Mouse (Mus musculus): ENCODE measurements at regions not wholly inside any gene's neighbourhood (a gene's known extent, or its start where the extent isn't known, plus 50 kb on each side); places are given as distances from the start of the nearest gene placed in this dataset.
A peak's percentile ranks its signal among the peaks of the same experiment; 100 is the strongest.

DNA sequence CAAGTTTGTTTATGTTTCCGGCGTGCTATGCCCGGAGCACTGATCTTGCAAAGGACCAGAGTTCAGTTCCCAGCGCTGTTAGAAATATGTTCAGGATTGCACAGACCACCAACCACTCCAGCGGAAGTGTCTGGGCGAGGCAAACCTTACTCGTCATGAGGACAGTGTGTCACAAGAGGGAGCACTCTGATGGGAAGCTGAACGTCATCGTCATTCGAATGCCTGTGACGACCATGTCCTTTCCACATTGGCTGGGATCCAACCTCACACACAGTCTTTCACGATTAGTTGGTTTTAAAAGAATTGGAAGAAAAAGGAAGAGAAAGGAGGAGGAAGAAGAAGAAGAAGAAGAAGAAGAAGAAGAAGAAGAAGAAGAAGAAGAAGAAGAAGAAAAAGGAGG is 326.5 kb upstream of the Rtl1 start:
- H3K27me3 ChIP-seq: no peaks in the 10 kb centered on the region; the same call in 1 of the 2 replicates
- ATAC-seq (ENCODE audit: insufficient number of reproducible peaks, insufficient read depth, low FRiP score, low TSS enrichment, low read depth): no peak
- H3K4me1 ChIP-seq: no peaks in the 10 kb centered on the region
- H3K4me3 ChIP-seq: no peak overlapping the region
- H3K36me3 ChIP-seq: no peaks in the 10 kb centered on the region
- no peak overlapping the region for H3K27ac ChIP-seq
- H3K9ac ChIP-seq: no peak overlapping the region
- H3K4me2 ChIP-seq: no peak overlapping the region
- WGBS: 56% methylated on average over 12 of the region's 12 CpGs
- no peaks in the 10 kb centered on the region for H3K9me3 ChIP-seq

DNA sequence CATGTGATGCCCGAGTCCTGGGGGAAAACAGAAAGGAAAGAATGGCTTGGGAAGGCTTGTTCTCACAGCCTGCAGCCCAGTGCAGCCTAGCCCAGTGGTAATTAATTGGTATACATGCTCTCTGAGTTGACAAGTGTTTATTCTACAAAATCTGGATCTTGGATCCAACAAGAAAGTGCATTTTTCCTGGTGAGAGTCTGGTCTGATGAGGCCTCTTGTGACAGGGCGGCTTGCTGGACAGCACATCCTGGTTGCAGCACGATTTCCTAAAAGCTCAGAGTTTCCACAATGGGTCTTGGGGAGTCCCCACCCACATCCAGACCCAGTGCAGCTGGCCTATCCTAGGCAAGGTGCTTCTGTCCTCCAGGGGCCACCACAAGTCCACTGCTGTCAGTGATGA is 332.7 kb upstream of the Dio3 start:
- Histone ChIP-seq H3K4me2 (no peak overlapping the region), H3K27me3 (peaks cover 19% of the 10 kb centered on the region), H3K4me1 (peaks cover 28% of the 10 kb centered on the region), H3K36me3 (no peaks in the 10 kb centered on the region), H3K4me3 (no peak overlapping the region), H3K9me3 (no peaks in the 10 kb centered on the region), H3K27ac (no peak overlapping the region), H3K9ac (no peak overlapping the region)
- no peak for ATAC-seq (ENCODE audit: insufficient number of reproducible peaks, insufficient read depth, low FRiP score, low TSS enrichment, low read depth)
- WGBS: 82% methylated on average over 3 of the region's 3 CpGs

DNA sequence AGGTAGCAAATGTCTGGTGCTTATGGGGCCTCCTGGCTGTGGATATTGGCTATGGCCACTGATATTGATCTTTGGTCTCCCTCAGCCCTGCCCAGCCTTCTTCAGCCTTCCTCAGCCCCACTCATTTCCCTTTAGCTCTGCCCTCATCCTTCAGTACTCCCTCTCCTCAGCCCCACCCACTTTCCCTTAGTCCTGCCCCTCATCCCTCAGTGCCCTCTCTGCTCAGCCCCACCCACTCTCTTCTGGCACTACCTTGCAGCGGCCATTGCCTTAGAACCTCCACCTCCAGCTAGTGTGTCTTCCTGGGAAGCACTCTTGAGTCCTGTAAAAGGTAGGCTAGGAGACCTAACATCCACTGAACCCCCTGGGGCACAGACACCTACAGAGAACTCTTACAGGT is 331.9 kb upstream of the Dio3 start:
- H3K27me3 ChIP-seq: peaks cover 21% of the 10 kb centered on the region
- H3K36me3 ChIP-seq: no peaks in the 10 kb centered on the region
- WGBS: 43% methylated on average over 1 of the region's 1 CpGs
- peaks cover 33% of the 10 kb centered on the region for H3K4me1 ChIP-seq
- H3K9me3 ChIP-seq: no peaks in the 10 kb centered on the region
- H3K9ac ChIP-seq: no peak overlapping the region
- no peak overlapping the region for H3K27ac ChIP-seq
- H3K4me2 ChIP-seq: no peak overlapping the region
- H3K4me3 ChIP-seq: no peak overlapping the region
- ATAC-seq (ENCODE audit: insufficient number of reproducible peaks, insufficient read depth, low FRiP score, low TSS enrichment, low read depth): no peak

GRCm38 (mm10) chr12:109947886-109948433 is 330.9 kb upstream of the Dio3 start:
- H3K27ac ChIP-seq: no peak overlapping the region
- H3K9ac ChIP-seq: no peak overlapping the region
- H3K36me3 ChIP-seq: no peaks in the 10 kb centered on the region
- ATAC-seq (ENCODE audit: insufficient number of reproducible peaks, insufficient read depth, low FRiP score, low TSS enrichment, low read depth): no peak
- H3K9me3 ChIP-seq: no peaks in the 10 kb centered on the region
- H3K4me3 ChIP-seq: no peak overlapping the region
- 33% methylated on average over 7 of the region's 7 CpGs for WGBS
- no peak overlapping the region for H3K4me2 ChIP-seq
- H3K4me1 ChIP-seq: peaks cover 37% of the 10 kb centered on the region
- H3K27me3 ChIP-seq: peaks cover 21% of the 10 kb centered on the region

- WGBS: 20% methylated on average over 16 of the region's 16 CpGs
- H3K27me3 ChIP-seq: peaks cover 21% of the 10 kb centered on the region
- no peak overlapping the region for H3K4me2 ChIP-seq
- no peak overlapping the region for H3K9ac ChIP-seq
- no peaks in the 10 kb centered on the region for H3K9me3 ChIP-seq
- H3K36me3 ChIP-seq: no peaks in the 10 kb centered on the region
- H3K4me3 ChIP-seq: no peak overlapping the region
- no peak overlapping the region for H3K27ac ChIP-seq
- peak; percentile 35; the same call in 1 of the 2 replicates for ATAC-seq (ENCODE audit: insufficient number of reproducible peaks, insufficient read depth, low FRiP score, low TSS enrichment, low read depth)
- peaks cover 37% of the 10 kb centered on the region for H3K4me1 ChIP-seq
Measured at GRCm38 (mm10) chr12:109948434-109948984, 330.4 kb upstream of the Dio3 start.

DNA sequence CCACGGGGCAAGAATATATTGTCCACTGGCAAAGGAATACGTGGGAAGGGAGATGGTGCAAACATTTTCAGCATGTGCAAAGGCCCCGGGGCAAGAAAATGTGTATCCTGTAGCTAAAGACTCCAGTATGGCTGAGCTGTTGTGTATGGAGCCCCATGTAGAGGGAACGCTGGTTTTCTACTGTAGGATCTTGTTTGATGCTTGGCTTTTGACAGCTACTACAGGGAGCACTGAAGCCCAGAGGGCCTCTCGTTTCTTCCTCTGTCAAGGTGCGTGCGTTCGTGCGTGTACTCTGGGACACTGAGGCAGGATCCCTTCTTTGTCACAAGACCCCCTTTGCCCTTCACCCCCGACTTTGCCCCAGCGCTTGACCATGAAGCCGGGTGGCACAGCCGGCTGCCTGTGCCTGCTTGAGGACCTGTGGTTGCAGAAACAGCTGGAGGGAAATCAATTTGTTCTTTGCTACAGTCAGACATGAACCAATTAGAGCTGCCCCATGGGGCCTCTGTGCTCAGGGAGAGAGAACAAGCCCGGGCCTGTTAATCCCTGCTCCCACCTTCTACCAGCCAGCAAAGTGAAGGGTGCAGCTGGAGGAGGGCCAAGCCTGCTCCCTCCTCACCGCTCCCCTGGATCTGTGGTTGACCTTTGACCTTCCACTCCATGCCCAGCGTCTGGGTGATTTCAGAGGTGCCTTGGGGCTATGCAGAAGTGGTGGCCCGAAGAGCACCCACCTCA is 329.5 kb upstream of the Dio3 start:
- H3K36me3 ChIP-seq: no peaks in the 10 kb centered on the region
- no peak overlapping the region; the same call in 1 of the 2 replicates for H3K4me2 ChIP-seq
- H3K27ac ChIP-seq: no peak overlapping the region
- no peak for ATAC-seq (ENCODE audit: insufficient number of reproducible peaks, insufficient read depth, low FRiP score, low TSS enrichment, low read depth)
- no peak overlapping the region for H3K9ac ChIP-seq
- no peaks in the 10 kb centered on the region for H3K9me3 ChIP-seq
- no peak overlapping the region for H3K4me3 ChIP-seq
- peaks cover 37% of the 10 kb centered on the region for H3K4me1 ChIP-seq
- WGBS: 48% methylated on average over 17 of the region's 17 CpGs
- H3K27me3 ChIP-seq: peaks cover 21% of the 10 kb centered on the region

DNA sequence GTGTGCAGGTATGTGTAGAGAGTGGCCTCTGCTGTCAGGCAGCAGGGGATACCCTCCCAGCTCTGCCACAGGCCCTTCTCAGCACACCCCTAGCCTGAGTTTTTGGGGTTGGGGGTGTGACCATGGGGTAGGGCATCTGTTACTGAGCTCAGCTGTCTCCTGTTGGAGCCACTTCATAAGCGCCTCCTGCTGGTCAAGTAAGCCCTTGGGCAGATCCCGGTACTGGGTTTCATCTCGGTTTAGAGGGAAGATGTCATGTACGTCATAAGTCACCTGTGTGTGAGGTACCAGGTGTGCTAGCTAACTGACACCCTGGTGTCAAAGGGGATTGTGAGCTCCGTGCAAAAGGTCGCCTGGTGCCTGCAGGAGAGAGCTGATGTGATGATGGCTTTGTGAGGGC is 328.2 kb upstream of the Dio3 start:
- no peak for ATAC-seq (ENCODE audit: insufficient number of reproducible peaks, insufficient read depth, low FRiP score, low TSS enrichment, low read depth)
- Histone ChIP-seq H3K4me2 (no peak overlapping the region), H3K27me3 (peaks cover 21% of the 10 kb centered on the region), H3K4me3 (no peak overlapping the region), H3K9me3 (no peaks in the 10 kb centered on the region), H3K36me3 (no peaks in the 10 kb centered on the region), H3K4me1 (peaks cover 37% of the 10 kb centered on the region), H3K9ac (no peak overlapping the region), H3K27ac (no peak overlapping the region)
- 36% methylated on average over 6 of the region's 6 CpGs for WGBS

DNA sequence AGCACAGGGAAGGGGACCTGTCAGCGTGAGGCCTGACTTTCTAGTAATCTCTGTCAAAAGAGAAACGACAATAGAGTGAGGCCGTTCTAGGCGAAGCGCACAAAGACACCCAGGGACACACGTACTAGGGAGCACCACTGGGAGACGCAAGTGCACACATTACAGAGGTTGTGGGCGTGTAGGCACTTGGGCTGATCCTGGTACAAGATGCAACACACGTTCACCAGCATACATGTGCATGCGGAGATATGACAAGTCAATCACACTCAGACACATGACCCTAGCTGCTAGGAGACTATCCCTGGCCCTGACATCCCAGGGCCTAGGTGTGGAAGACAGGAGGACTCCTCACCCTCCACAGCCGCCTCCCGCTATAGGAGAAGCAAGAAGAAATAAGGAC is 327.4 kb upstream of the Dio3 start:
- ATAC-seq (ENCODE audit: insufficient number of reproducible peaks, insufficient read depth, low FRiP score, low TSS enrichment, low read depth): no peak
- Histone ChIP-seq H3K9me3 (no peaks in the 10 kb centered on the region), H3K9ac (no peak overlapping the region), H3K4me3 (no peak overlapping the region), H3K36me3 (no peaks in the 10 kb centered on the region), H3K4me1 (peaks cover 37% of the 10 kb centered on the region), H3K4me2 (no peak overlapping the region), H3K27me3 (peaks cover 21% of the 10 kb centered on the region), H3K27ac (no peak overlapping the region)
- 91% methylated on average over 12 of the region's 12 CpGs for WGBS

GRCm38 (mm10) chr12:109951884-109952456 is 326.9 kb upstream of the Dio3 start:
- WGBS: 89% methylated on average over 10 of the region's 10 CpGs
- Histone ChIP-seq H3K9ac (no peak overlapping the region), H3K36me3 (no peaks in the 10 kb centered on the region), H3K27me3 (peaks cover 18% of the 10 kb centered on the region; the same call in 1 of the 2 replicates), H3K27ac (no peak overlapping the region), H3K4me2 (no peak overlapping the region), H3K4me1 (peaks cover 37% of the 10 kb centered on the region), H3K9me3 (no peaks in the 10 kb centered on the region), H3K4me3 (no peak overlapping the region)
- no peak for ATAC-seq (ENCODE audit: insufficient number of reproducible peaks, insufficient read depth, low FRiP score, low TSS enrichment, low read depth)

DNA sequence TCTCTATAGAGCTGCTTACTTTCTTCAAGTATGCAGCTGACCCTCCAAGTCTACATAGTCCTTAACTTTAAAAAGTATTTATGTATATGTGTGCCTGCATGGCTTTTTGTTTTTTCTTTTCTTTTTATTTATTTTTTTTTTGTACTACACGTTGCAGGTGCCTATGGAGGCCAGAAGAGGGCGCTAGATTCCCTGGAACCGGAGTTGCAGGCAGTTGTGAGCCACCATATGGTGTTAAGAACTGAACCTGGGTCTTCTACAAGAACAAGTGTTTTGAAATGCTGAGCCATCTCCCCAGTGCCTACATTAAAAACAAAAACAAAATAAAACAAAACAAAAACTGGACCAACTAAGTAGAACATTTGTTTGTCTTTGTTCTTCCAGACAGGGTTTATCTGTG is 325.9 kb upstream of the Dio3 start:
- H3K9ac ChIP-seq: no peak overlapping the region
- no peak overlapping the region for H3K4me3 ChIP-seq
- H3K27ac ChIP-seq: no peak overlapping the region
- peaks cover 8% of the 10 kb centered on the region; the same call in 1 of the 2 replicates for H3K27me3 ChIP-seq
- peaks cover 37% of the 10 kb centered on the region for H3K4me1 ChIP-seq
- no peak overlapping the region for H3K4me2 ChIP-seq
- H3K9me3 ChIP-seq: no peaks in the 10 kb centered on the region
- no peak for ATAC-seq (ENCODE audit: insufficient number of reproducible peaks, insufficient read depth, low FRiP score, low TSS enrichment, low read depth)
- no peaks in the 10 kb centered on the region for H3K36me3 ChIP-seq
- WGBS: 63% methylated on average over 3 of the region's 3 CpGs

DNA sequence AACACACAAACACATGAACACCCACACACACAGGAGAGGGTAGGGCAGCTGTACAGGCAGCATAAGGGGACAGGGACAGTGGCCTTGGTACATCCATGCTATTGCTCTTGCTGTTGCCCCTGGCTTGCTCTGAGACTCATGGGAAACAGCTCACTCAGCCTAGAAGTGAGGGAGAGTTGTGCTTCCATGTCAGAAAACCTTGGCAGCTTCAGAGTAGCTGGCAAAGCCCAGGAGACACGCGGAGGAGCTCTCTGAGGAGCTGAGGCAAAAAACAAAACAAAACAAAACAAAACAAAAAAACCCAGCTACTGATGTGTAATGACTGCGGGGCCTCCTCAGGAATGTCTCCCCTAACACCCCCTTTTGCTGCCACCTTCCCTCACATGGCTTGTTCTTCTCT is 321.6 kb upstream of the Dio3 start:
- WGBS: 78% methylated on average over 3 of the region's 3 CpGs
- Histone ChIP-seq H3K27me3 (peaks cover 10% of the 10 kb centered on the region), H3K4me2 (no peak overlapping the region), H3K4me3 (no peak overlapping the region), H3K9ac (no peak overlapping the region), H3K36me3 (no peaks in the 10 kb centered on the region), H3K9me3 (no peaks in the 10 kb centered on the region), H3K27ac (no peak overlapping the region), H3K4me1 (peaks cover 5% of the 10 kb centered on the region; the same call in 1 of the 2 replicates)
- no peak for ATAC-seq (ENCODE audit: insufficient number of reproducible peaks, insufficient read depth, low FRiP score, low TSS enrichment, low read depth)
